Mouse (Mus musculus) erythroblast, embryonic 14.5 days (primary cell): ENCODE measurements around the gene Slc45a3. TPM values are rescaled to one million over a fixed set of nuclear protein-coding genes. Genes with fewer than 3 reads are reported as not detected.

Experiments
- H3K27me3 ChIP-seq: 2 replicates; pipeline ENCODE4 v1.6.1; 2012; ENCODE audit warnings: inconsistent platforms; ENCODE audit not compliant: control insufficient read depth
- H3K36me3 ChIP-seq: 2 replicates; pipeline ENCODE4 v1.6.1; 2012; ENCODE audit warnings: mild to moderate bottlenecking, inconsistent platforms; ENCODE audit not compliant: control insufficient read depth
- H3K4me1 ChIP-seq: 2 replicates; pipeline ENCODE4 v1.6.1; 2012; ENCODE audit warnings: inconsistent platforms; ENCODE audit not compliant: control insufficient read depth
- H3K4me3 ChIP-seq: replicated peaks from 2 replicates; pipeline ENCODE3; 2012; ENCODE audit warnings: moderate library complexity, mild to moderate bottlenecking, inconsistent platforms
- H3K9me3 ChIP-seq: 2 replicates; pipeline ENCODE4 v1.6.1; 2012; ENCODE audit warnings: low read length, inconsistent platforms, mixed read lengths; ENCODE audit not compliant: control insufficient read depth
- GATA1 ChIP-seq: IDR thresholded peaks from 2 replicates; pipeline ENCODE4 v1.6.1; 2012; ENCODE audit warnings: low read length, inconsistent platforms, mixed read lengths
- TAL1 ChIP-seq: IDR thresholded peaks from 3 replicates; pipeline ENCODE4 v1.6.1; 2012; ENCODE audit warnings: low read length, inconsistent platforms, mixed read lengths
- polyA plus RNA-seq: library from polyadenylated mRNA; stranded (reverse); fragments of >175 nt; gene quantifications from 2 replicates; pipeline ENCODE4 v1.2.3, GENCODE M21; 2012

Slc45a3 gene
- polyA plus RNA-seq, 1 experiment: 0.02 TPM

DNA sequence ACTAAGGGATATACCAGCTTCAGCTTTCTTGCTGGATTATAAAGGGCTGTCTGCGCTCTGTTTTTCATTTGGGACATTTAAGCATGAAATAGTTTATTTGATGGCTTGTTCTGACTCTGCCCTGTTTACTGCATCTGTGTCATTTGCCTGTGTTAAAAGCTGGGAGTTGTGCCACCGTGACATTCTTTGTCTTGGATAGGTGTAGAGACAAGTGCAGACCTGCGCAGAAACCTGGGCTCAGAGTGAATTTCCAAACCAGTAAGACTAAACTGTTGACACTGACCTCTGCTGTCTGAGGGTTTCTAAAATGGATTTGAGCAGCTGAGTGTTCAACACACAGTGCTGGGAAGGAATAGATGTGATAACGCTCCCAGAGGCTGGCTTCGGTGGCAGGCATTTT, 65.2 kb downstream of the Slc45a3 start:
- no peaks in the 10 kb centered on the region for H3K9me3 ChIP-seq
- peaks cover 94% of the 10 kb centered on the region for H3K36me3 ChIP-seq
- H3K4me1 ChIP-seq: peaks cover 74% of the 10 kb centered on the region
- no peak for TF ChIP-seq TAL1
- no peak for TF ChIP-seq GATA1
- H3K27me3 ChIP-seq: no peaks in the 10 kb centered on the region
- H3K4me3 ChIP-seq: no peak overlapping the region

DNA sequence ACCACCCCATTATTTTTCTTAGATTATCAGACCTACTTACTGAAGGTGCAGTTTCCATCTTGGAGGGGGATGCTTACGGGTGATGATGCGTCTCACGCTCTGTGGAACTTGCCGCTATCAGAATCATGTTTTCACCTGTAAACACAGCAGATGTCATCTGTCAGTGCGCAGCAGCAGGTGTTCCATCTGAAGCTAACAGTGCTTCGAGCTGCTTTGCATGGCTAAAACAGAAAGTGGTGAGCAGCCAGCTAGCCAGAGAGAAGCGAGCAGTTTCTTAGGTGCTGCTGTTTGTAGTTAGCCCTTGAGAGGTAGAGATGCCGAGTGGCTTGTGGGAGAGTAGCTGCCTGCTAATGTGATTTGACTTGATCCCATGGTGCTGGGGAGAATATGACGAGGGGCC, 65.6 kb downstream of the Slc45a3 start:
- Histone ChIP-seq H3K9me3 (no peaks in the 10 kb centered on the region), H3K4me3 (no peak overlapping the region), H3K4me1 (peaks cover 70% of the 10 kb centered on the region), H3K36me3 (peaks cover 94% of the 10 kb centered on the region), H3K27me3 (no peaks in the 10 kb centered on the region)
- TF ChIP-seq TAL1: no peak

DNA sequence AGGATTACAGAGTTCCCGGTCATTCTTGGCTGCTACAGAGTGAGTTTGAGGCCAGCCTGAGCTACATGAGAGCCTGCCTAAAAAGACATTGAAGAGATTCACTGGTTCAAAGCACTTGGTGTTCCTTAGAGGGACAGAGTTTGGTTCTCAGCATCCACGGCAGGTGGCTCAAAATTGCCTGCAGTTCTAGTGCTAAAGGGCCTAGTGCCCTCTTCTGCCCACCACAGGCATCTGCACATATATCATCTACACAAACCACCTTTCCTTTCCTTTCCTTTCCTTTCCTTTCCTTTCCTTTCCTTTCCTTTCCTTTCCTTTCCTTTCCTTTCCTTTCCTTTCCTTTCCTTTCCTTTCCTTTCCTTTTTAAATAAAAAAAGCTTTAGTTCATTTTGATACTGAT, 67.8 kb downstream of the Slc45a3 start:
- no peaks in the 10 kb centered on the region for H3K27me3 ChIP-seq
- H3K36me3 ChIP-seq: peaks cover 93% of the 10 kb centered on the region
- TF ChIP-seq TAL1 (no peak), GATA1 (no peak)
- no peaks in the 10 kb centered on the region for H3K9me3 ChIP-seq
- H3K4me3 ChIP-seq: no peak overlapping the region
- peaks cover 53% of the 10 kb centered on the region for H3K4me1 ChIP-seq

DNA sequence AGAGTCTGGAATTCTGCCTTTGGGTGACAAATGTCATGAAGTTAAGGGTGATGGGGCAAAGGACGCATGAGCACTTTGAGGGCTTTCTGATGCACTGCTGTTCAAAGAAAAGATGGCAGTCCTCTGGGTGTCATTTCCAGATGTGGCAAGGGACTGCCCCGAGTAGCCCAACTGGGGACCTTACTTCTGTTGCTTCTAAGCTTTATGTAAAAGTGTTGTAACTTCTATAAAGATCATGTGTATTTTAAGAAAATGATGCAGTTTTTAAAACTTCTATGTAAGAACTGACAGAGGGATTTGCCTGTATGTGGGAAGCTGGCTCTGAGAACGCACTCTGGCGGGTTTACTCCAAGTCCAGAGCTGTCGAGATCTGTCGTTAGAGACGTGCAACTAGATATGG, 69.4 kb downstream of the Slc45a3 start:
- Histone ChIP-seq H3K4me3 (no peak overlapping the region), H3K4me1 (peaks cover 38% of the 10 kb centered on the region), H3K27me3 (no peaks in the 10 kb centered on the region), H3K9me3 (no peaks in the 10 kb centered on the region), H3K36me3 (peaks cover 85% of the 10 kb centered on the region)
- TF ChIP-seq GATA1: no peak
- TF ChIP-seq TAL1: no peak

Other genes starting within 250 kb of the Slc45a3 start
- gene Slc26a9, start 218.9 kb upstream of the Slc45a3 start, polyA plus RNA-seq: not detected in 2 replicates
- gene Pm20d1, start 165.6 kb upstream of the Slc45a3 start, polyA plus RNA-seq: not detected in 2 replicates
- 0.06 and 0.17 TPM in 2 replicates for gene Slc41a1, start 135.5 kb upstream of the Slc45a3 start, polyA plus RNA-seq
- 0.15 and 0.17 TPM in 2 replicates for gene Rab29, start 95.7 kb upstream of the Slc45a3 start, polyA plus RNA-seq
- 1.1 and 1.3 TPM in 2 replicates for gene Nucks1, start 52.4 kb upstream of the Slc45a3 start, polyA plus RNA-seq
- 0.15 and 0.38 TPM in 2 replicates for gene Elk4, start 44.6 kb downstream of the Slc45a3 start, polyA plus RNA-seq
- gene Mfsd4a, start 105.1 kb downstream of the Slc45a3 start, polyA plus RNA-seq: not detected in 2 replicates
- gene Cdk18, start 176.7 kb downstream of the Slc45a3 start, polyA plus RNA-seq: not detected in 2 replicates
- gene Lemd1, start 228.5 kb downstream of the Slc45a3 start, polyA plus RNA-seq: not detected in 2 replicates
- gene AC124108.1, start 228.5 kb downstream of the Slc45a3 start, polyA plus RNA-seq: 0.01 TPM in 1 of 2 replicates, not detected in the other